Mouse (Mus musculus) olfactory bulb, adult 2 months (tissue): ENCODE data around the gene Insig2. TPM values are rescaled to one million over a fixed set of nuclear protein-coding genes. Genes with fewer than 3 reads are reported as not detected.

ENCODE experiments used
- H3K27ac ChIP-seq: fragments of 200-500 bp; 2 replicates; pipeline ENCODE4 v1.5.1; 2012; ENCODE audit warnings: low read depth, low read length; ENCODE audit not compliant: insufficient read depth
- H3K4me1 ChIP-seq: fragments of 200-500 bp; 2 replicates; pipeline ENCODE4 v1.6.1; 2012; ENCODE audit warnings: low read length; ENCODE audit not compliant: control insufficient read depth, insufficient read depth
- H3K4me3 ChIP-seq: fragments of 200-500 bp; 2 replicates; pipeline ENCODE4 v1.5.1; 2012; ENCODE audit warnings: mild to moderate bottlenecking, low read depth, low read length, moderate library complexity; ENCODE audit not compliant: insufficient read depth
- CTCF ChIP-seq: fragments of 200-500 bp; IDR thresholded peaks from 2 replicates; pipeline ENCODE4 v1.5.1; 2012; ENCODE audit warnings: low read depth, mild to moderate bottlenecking, low read length, moderate library complexity; ENCODE audit not compliant: insufficient read depth
- POLR2A ChIP-seq: fragments of 200-500 bp; IDR thresholded peaks from 2 replicates; pipeline ENCODE4 v1.6.1; 2012; ENCODE audit warnings: mild to moderate bottlenecking, low read depth, low read length, moderate library complexity; ENCODE audit not compliant: insufficient read depth
- WGBS: fragments of 180-500 bp; shearing (Covaris S2); methylation state at CpG from one replicate; pipeline ENCODE4 v1.1.7; 2018; 5-methylcytosine and 5-hydroxymethylcytosine counted together
- polyA plus RNA-seq: library from polyadenylated mRNA; stranded (reverse); fragments of >200 nt; gene quantifications from 2 replicates; pipeline ENCODE4 v1.2.4, GENCODE M21; 2012; ENCODE audit warnings: low replicate concordance; ENCODE audit not compliant: missing spikeins, insufficient read depth, insufficient read length

The Insig2 gene
- polyA plus RNA-seq, 1 experiment, result not detected

DNA sequence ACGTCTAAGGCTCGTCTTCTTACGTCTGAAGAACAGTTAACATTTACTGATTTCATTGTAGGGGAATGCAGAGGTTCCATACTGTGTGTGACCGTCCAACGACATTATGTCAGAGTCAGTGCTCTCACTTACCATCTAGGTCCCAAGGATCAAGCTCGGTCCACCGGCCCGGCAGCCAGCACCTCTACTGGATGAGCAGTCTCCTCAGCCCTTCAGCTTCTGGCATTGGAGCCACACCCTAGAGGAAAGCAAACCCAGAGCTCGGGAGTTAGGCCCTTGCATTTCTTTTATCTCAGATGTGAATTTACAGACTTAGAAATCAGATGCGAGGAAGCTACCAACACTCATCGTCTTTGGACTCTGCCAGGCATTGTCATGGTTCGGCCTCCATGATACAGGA is 27.3 kb upstream of the Insig2 start:
- no peak for TF ChIP-seq POLR2A
- Histone ChIP-seq H3K4me1 (no peaks in the 10 kb centered on the region), H3K4me3 (no peak overlapping the region), H3K27ac (no peak overlapping the region)
- WGBS, result 90% methylated on average over 12 of the region's 12 CpGs

DNA sequence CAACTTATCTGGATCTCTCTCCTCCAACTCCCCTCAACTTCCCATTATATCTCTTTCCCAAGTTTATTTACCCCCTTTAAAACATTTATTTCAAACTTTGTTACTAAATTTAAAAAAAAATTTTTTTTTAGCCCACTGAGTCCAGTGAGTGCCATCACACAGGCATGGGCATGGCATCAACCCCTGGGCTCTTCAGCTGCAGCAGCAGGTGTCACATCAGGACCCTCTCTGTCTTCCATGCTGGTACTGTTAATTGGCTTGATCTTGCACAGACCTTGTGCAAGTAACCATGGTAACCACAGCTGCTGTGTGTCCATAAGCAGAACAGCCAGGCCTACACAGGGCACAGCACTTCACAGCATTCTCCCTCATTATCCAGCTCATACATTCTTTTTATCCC is 21.4 kb upstream of the Insig2 start:
- Histone ChIP-seq H3K27ac (no peak overlapping the region), H3K4me3 (no peak overlapping the region), H3K4me1 (no peaks in the 10 kb centered on the region)
- TF ChIP-seq POLR2A, result no peak
- TF ChIP-seq CTCF, result no peak

DNA sequence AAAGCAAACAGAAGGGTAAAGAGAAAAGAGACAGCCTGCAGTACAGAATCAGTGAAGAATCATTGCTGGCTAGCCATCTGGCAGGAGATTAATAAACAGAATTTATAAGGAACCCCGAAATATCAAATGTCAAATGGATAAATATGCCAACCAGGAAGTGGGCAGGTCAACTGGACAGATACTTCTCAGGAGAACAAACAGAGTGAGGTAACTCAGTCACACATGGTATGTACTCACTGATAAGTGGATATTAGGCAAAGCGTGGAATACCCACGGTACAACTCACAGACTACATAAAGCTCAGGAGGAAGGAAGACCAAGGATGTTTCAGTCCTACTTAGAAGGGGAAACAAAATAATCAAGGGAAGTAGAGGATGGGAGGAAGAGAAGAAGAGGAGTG is 18.6 kb upstream of the Insig2 start:
- Histone ChIP-seq H3K27ac (no peak overlapping the region), H3K4me1 (no peaks in the 10 kb centered on the region), H3K4me3 (no peak overlapping the region)
- TF ChIP-seq CTCF, result no peak
- TF ChIP-seq POLR2A, result no peak
- WGBS, result 90% methylated on average over 3 of the region's 3 CpGs

DNA sequence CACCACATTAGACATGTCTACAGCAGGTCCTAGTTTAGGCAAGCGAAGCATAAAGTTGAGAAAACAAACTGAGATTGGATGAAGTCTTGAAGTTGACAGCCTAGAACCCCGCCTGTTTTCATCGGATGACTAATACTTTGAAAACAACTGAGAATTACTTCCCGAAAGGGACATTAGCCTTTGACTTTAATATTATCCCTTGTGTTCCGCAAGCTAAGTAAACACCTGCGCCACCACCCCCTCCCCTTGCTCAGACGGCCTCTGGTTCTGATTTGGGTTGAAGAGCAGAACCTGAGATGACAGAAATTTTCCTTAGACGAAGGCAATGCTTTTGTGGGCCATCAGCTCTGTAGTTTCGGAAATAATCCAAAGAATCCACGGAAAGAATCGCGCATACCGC is 18.2 kb upstream of the Insig2 start:
- Histone ChIP-seq H3K4me1 (no peaks in the 10 kb centered on the region), H3K4me3 (no peak overlapping the region), H3K27ac (no peak overlapping the region)
- TF ChIP-seq POLR2A, result no peak
- TF ChIP-seq CTCF, result no peak
- 90% methylated on average over 13 of the region's 13 CpGs for WGBS

DNA sequence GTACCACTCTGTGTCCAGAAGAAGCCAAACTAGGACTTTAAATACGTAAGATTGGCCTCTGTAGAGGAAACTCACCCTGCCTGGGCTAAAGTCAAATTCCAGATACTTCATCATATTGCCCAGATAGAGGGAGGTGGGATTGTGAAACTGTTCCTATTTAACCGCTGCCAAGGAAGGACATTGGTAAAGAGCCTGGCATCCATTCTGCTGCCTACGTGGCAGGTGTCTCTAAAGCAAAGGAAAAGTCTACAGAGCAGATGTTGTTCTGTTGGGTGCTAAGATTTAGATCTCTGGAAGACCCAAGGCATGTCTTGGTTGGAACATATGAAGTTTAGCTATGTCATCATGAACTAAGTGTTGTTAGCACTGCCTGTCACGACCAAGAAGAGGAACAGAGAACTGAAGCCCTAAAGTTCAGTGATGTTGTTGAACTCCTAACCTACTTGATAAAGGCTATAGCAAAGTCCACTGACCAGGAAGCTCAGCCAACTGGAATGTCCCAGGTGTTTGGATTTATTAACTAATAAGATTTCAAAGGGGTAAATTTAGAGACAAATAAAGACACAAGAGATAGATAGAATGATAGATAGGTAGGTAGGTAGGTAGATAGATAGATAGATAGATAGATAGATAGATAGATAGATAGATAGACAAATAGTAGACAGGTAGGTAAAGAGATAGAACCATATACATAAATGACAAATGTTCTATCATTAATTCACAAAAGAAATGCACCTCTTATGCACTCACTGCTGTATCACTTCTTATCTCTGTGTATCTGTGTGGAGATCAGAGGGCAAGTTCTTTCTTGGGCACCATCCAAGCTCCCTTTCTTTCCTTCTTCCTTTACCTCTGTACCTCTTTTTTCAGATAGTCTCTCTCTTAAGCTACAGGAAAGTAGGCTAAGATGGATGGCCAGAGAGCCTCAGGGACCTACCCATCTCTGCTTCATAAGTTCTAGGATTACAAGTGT is 16.8 kb upstream of the Insig2 start:
- no peak overlapping the region for H3K4me3 ChIP-seq
- no peak for TF ChIP-seq CTCF
- H3K27ac ChIP-seq, result no peak overlapping the region
- 89% methylated on average over 4 of the region's 4 CpGs for WGBS
- no peaks in the 10 kb centered on the region for H3K4me1 ChIP-seq

DNA sequence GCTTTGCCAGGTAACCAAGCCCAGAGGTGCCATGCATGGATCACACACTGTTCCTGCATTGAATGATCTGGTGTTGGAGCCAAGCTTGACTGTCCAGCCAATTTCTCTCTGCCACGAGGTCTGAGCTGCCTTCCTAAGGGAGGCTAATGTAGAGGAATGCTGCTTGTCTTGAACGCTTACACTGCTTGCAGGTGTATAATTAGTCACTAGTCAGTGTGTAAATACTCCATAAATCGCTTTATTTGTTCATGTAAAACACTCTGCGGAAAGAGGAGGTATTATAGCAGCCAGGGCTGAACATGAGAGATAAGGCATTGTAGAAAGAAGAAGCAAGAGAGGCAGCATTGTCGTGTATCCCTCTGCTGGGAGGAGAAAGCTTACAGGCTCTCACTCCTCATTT is 11.6 kb upstream of the Insig2 start:
- WGBS, result 67% methylated on average over 5 of the region's 5 CpGs
- Histone ChIP-seq H3K4me3 (no peak overlapping the region), H3K4me1 (no peaks in the 10 kb centered on the region), H3K27ac (no peak overlapping the region)
- TF ChIP-seq CTCF (no peak), POLR2A (no peak)

- H3K4me3 ChIP-seq, result no peak overlapping the region
- 91% methylated on average over 4 of the region's 4 CpGs for WGBS
- TF ChIP-seq POLR2A (no peak), CTCF (no peak)
- H3K27ac ChIP-seq, result no peak overlapping the region
- no peaks in the 10 kb centered on the region for H3K4me1 ChIP-seq
Measured at GRCm38 (mm10) chr1:121335789-121336188, 3.4 kb upstream of the Insig2 start.

- Histone ChIP-seq H3K4me1 (no peaks in the 10 kb centered on the region), H3K4me3 (no peak overlapping the region), H3K27ac (no peak overlapping the region)
- WGBS, result 96% methylated on average over 4 of the region's 4 CpGs
- no peak for TF ChIP-seq CTCF
- no peak for TF ChIP-seq POLR2A
Measured at GRCm38 (mm10) chr1:121333986-121334703, 1.8 kb upstream of the Insig2 start.

GRCm38 (mm10) chr1:121330621-121331020 is 1.8 kb downstream of the Insig2 start:
- Histone ChIP-seq H3K4me3 (no peak overlapping the region), H3K27ac (no peak overlapping the region), H3K4me1 (no peaks in the 10 kb centered on the region)
- WGBS, result 94% methylated on average over 2 of the region's 2 CpGs
- TF ChIP-seq CTCF (no peak), POLR2A (no peak)

DNA sequence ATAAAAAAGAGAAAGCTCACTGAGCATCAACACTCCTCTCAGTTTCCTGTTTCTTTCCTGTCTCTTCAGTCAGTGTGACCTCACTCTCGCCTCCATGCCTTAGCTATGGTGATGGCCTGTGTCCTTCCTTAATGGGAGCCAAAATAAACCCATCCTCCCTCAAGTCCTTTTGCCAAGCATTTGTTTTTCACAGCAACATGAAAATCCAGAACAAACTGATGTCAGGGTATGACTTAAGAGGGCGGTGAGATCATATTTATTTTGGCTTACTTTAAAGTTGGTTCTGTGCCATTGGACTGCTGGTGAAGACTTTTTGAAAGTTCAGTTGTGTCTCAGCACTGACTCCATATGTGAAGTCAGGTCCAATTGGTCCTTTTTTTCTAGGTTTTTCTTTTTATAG is 3.0 kb downstream of the Insig2 start:
- no peak overlapping the region for H3K4me3 ChIP-seq
- no peak for TF ChIP-seq CTCF
- no peak for TF ChIP-seq POLR2A
- 88% methylated on average over 2 of the region's 2 CpGs for WGBS
- H3K4me1 ChIP-seq, result no peaks in the 10 kb centered on the region
- no peak overlapping the region for H3K27ac ChIP-seq
